Comparison of ENCODE assay signal across 16 mouse cellular contexts in genomic region chr13:20127553-20127952, GRCm38 (mm10). TPM values are rescaled to one million over a fixed set of nuclear protein-coding genes. Genes with fewer than 3 reads are reported as not detected.
A peak's percentile ranks its signal among the peaks of the same experiment; 100 is the strongest.
DNase-seq lines count a peak whose midpoint lies in the region; ATAC-seq and TF ChIP-seq lines count a peak whose summit lies in the region.
"Had no signal": no experiment of that assay in that cellular context is flagged by ENCODE, and none has a peak within 500 bp of the region (broad histone marks: within the 10 kb centered on the region; RNA-seq: fewer than 3 reads in every experiment).

No protein-coding gene starts in this region.

- no peak overlapping the region for H3K4me2 ChIP-seq in lung, embryonic 16.5 days (ENCODE audit: low read depth, low read length)
- H3K4me2 ChIP-seq: intestine, embryonic 15.5 days; limb, embryonic 15.5 days; neural tube, embryonic 13.5 days; stomach, embryonic 15.5 days had no signal

- intact Hi-C loops in heart, postnatal 10 days (cut with DNase I), result loop anchor here (5.0 kb wide), 1 partner anchor 35 kb away; the partner anchor contains the start of gene Elmo1
- intact Hi-C loops in heart, postnatal 36 days (cut with DNase I), result no loop called here

- ATAC-seq in lung, embryonic 16.5 days (ENCODE audit: low read depth), result no peak
- ATAC-seq in megakaryocyte, adult 5-6 weeks (ENCODE audit: poor library complexity, severe bottlenecking), result peak; percentile 94
- ATAC-seq: intestine, embryonic 15.5 days had no signal

- no peak for TF ChIP-seq CTCF in lung, adult 2 months (IDR thresholded peaks at IDR 0.05; ENCODE audit: insufficient read depth, low read length)
- TF ChIP-seq CTCF in bone marrow macrophage, adult 2 months (IDR thresholded peaks at IDR 0.05; ENCODE audit: low read depth, low read length), result no peak

- peak overlapping the region; percentile 28; the same call in 1 of the 2 replicates for H3K27ac ChIP-seq in lung, embryonic 16.5 days (ENCODE audit: low read length)
- H3K27ac ChIP-seq in bone marrow macrophage, adult 2 months (ENCODE audit: insufficient read depth, low read depth, low read length), result peak overlapping the region; percentile 90
- H3K27ac ChIP-seq: intestine, embryonic 15.5 days; limb, embryonic 15.5 days; neural tube, embryonic 13.5 days; stomach, embryonic 15.5 days had no signal

- 61% methylated on average over 4 of the region's 4 CpGs for WGBS in lung, embryonic 16.5 days
- 40% methylated on average over 4 of the region's 4 CpGs for WGBS in lung, adult 2 months

- H3K4me3 ChIP-seq in lung, embryonic 16.5 days (ENCODE audit: low read length), result no peak overlapping the region
- H3K4me3 ChIP-seq in lung, adult 2 months (replicated peaks; ENCODE audit: extremely low read depth, low read depth, low read length), result no peak overlapping the region
- no peak overlapping the region; the same call in 1 of the 2 replicates for H3K4me3 ChIP-seq in bone marrow macrophage, adult 2 months (ENCODE audit: insufficient read depth, low read length)
- H3K4me3 ChIP-seq: intestine, embryonic 15.5 days; limb, embryonic 15.5 days; neural tube, embryonic 13.5 days; stomach, embryonic 15.5 days had no signal

- H3K4me1 ChIP-seq in lung, embryonic 16.5 days (replicated peaks; ENCODE audit: control insufficient read depth, insufficient read depth, low read length), result peaks cover 23% of the 10 kb centered on the region
- H3K4me1 ChIP-seq in lung, adult 2 months (ENCODE audit: control insufficient read depth, insufficient read depth, low read length), result peaks cover 5% of the 10 kb centered on the region; the same call in 1 of the 2 replicates
- peaks cover 48% of the 10 kb centered on the region for H3K4me1 ChIP-seq in bone marrow macrophage, adult 2 months (ENCODE audit: control insufficient read depth, insufficient read depth, low read length)
- H3K4me1 ChIP-seq: limb, embryonic 15.5 days; neural tube, embryonic 13.5 days had no signal

- DNase-seq in heart, postnatal 10 days, result peak; percentile 33 to 35
- DNase-seq in heart, postnatal 36 days, result no peak
- DNase-seq in lung, adult 2 months, result no peak
- DNase-seq in right cerebral cortex, postnatal 25 days, result no peak
- DNase-seq in frontal cortex, postnatal 14 days (ENCODE audit: low spot score in 2 of 2), result no peak
- DNase-seq: adrenal gland, postnatal 10 days; cerebellum, adult 11 months; embryo, embryonic 11 days; midbrain, embryonic 14.5 days had no signal

- no peaks in the 10 kb centered on the region for H3K9me3 ChIP-seq in lung, embryonic 16.5 days (ENCODE audit: control insufficient read depth, low read length)
- H3K9me3 ChIP-seq: intestine, embryonic 15.5 days; limb, embryonic 15.5 days; neural tube, embryonic 13.5 days; stomach, embryonic 15.5 days had no signal

- no peaks in the 10 kb centered on the region for H3K27me3 ChIP-seq in lung, embryonic 16.5 days (ENCODE audit: control insufficient read depth, insufficient read depth, low read depth, low read length)
- H3K27me3 ChIP-seq: intestine, embryonic 15.5 days; limb, embryonic 15.5 days; neural tube, embryonic 13.5 days; stomach, embryonic 15.5 days had no signal

- no peaks in the 10 kb centered on the region for H3K36me3 ChIP-seq in lung, embryonic 16.5 days (ENCODE audit: control insufficient read depth, insufficient read depth, low read length)
- H3K36me3 ChIP-seq: intestine, embryonic 15.5 days; limb, embryonic 15.5 days; neural tube, embryonic 13.5 days; stomach, embryonic 15.5 days had no signal

- TF ChIP-seq POLR2A in lung, adult 2 months (IDR thresholded peaks at IDR 0.05; ENCODE audit: borderline replicate concordance, extremely low read depth, low read depth, low read length), result no peak
- TF ChIP-seq POLR2A in bone marrow macrophage, adult 2 months (IDR thresholded peaks at IDR 0.05; ENCODE audit: borderline replicate concordance, low read depth, low read length), result no peak

- no peak overlapping the region for H3K9ac ChIP-seq in lung, embryonic 16.5 days (ENCODE audit: low read length)
- H3K9ac ChIP-seq: intestine, embryonic 15.5 days; limb, embryonic 15.5 days; neural tube, embryonic 13.5 days; stomach, embryonic 15.5 days had no signal

RNA-seq across cellular contexts. Expression of gene Elmo1, which starts 37.2 kb away (rescaled TPM):
- 10 to 100 TPM; 20.2 to 20.4 TPM for total RNA-seq in heart, postnatal 10 days (2021)
- total RNA-seq in heart, postnatal 36 days (2021), result 10 to 100 TPM in 1 of 2 experiments, 1 to 10 TPM in 1; 8.5 to 11.2 TPM
- polyA plus RNA-seq in lung, embryonic 16.5 days (2015; fragmentation: Nextera tagmentation; extraction: Ambion mirVana), result 43.9 and 44.3 TPM in 2 replicates
- polyA plus RNA-seq in lung, adult 2 months (2012; rRNA removed), result 24.2 and 28.3 TPM in 2 replicates
- polyA plus RNA-seq in bone marrow macrophage, adult 2 months (2012; ENCODE audit: insufficient read depth, insufficient read length, missing spikeins), result 57.2 and 60.9 TPM in 2 replicates
- total RNA-seq in megakaryocyte, adult 5-6 weeks (2015), result 69.9 and 81.4 TPM in 2 replicates
- 37.1 and 45.1 TPM in 2 replicates for total RNA-seq in megakaryocyte, adult 5-6 weeks (2017)

Comparison
In these comparisons a context has a peak if more than half of its experiments do, and no peak if none do; other contexts are left out.
1. DNase-seq: peak in heart, postnatal 10 days (2 of 2); none in heart, postnatal 36 days (0 of 2), lung, adult 2 months (single experiment), right cerebral cortex, postnatal 25 days (single experiment) and frontal cortex, postnatal 14 days (0 of 2).